Mouse (Mus musculus) CD8-positive naive resting alpha-beta T cell, adult 2 months (primary cell): Measurements from ENCODE around the gene Eefsec.

ENCODE experiments used
- DNase-seq, 2 experiments: peaks; one replicate each; pipeline ENCODE4 v3.0.0; 2022; ENCODE audit warnings: low read depth in 2 of 2, low spot score in 2 of 2

Eefsec gene

GRCm38 (mm10) chr6:88267068-88267467 lies 179.3 kb downstream of the Eefsec start:
- DNase-seq: no peak

- no peak for DNase-seq
Observed at GRCm38 (mm10) chr6:88266055-88266454, 180.3 kb downstream of the Eefsec start.

GRCm38 (mm10) chr6:88265355-88265754 lies 181.0 kb downstream of the Eefsec start:
- no peak for DNase-seq

- no peak for DNase-seq
Observed at GRCm38 (mm10) chr6:88262160-88262559, 184.2 kb downstream of the Eefsec start.

- no peak for DNase-seq
Observed at GRCm38 (mm10) chr6:88260645-88261044, 185.7 kb downstream of the Eefsec start.

- no peak for DNase-seq
Observed at GRCm38 (mm10) chr6:88259621-88260020, 186.7 kb downstream of the Eefsec start.

- no peak for DNase-seq
Observed at GRCm38 (mm10) chr6:88255435-88255834, 190.9 kb downstream of the Eefsec start.

GRCm38 (mm10) chr6:88254082-88254481 lies 192.3 kb downstream of the Eefsec start:
- DNase-seq: no peak

GRCm38 (mm10) chr6:88251798-88252478 lies 194.4 kb downstream of the Eefsec start:
- DNase-seq: no peak

GRCm38 (mm10) chr6:88251396-88251795 lies 194.9 kb downstream of the Eefsec start:
- DNase-seq: no peak

GRCm38 (mm10) chr6:88249231-88249630 lies 197.1 kb downstream of the Eefsec start:
- DNase-seq: no peak

GRCm38 (mm10) chr6:88242604-88243003 lies 203.7 kb downstream of the Eefsec start:
- no peak for DNase-seq

- no peak for DNase-seq
Observed at GRCm38 (mm10) chr6:88236513-88236912, 209.8 kb downstream of the Eefsec start.

- no peak for DNase-seq
Observed at GRCm38 (mm10) chr6:88235983-88236382, 210.4 kb downstream of the Eefsec start.

GRCm38 (mm10) chr6:88235461-88235860 lies 210.9 kb downstream of the Eefsec start:
- no peak for DNase-seq

- no peak for DNase-seq
Observed at GRCm38 (mm10) chr6:88233996-88234395, 212.3 kb downstream of the Eefsec start.

GRCm38 (mm10) chr6:88232221-88232620 lies 214.1 kb downstream of the Eefsec start:
- DNase-seq: no peak

GRCm38 (mm10) chr6:88231821-88232220 lies 214.5 kb downstream of the Eefsec start:
- DNase-seq: no peak

GRCm38 (mm10) chr6:88229221-88229620 lies 217.1 kb downstream of the Eefsec start:
- DNase-seq: no peak

GRCm38 (mm10) chr6:88227537-88227936 lies 218.8 kb downstream of the Eefsec start:
- DNase-seq: no peak

GRCm38 (mm10) chr6:88226570-88226994 lies 219.8 kb downstream of the Eefsec start:
- no peak for DNase-seq

- no peak for DNase-seq
Observed at GRCm38 (mm10) chr6:88221968-88222367, 224.4 kb downstream of the Eefsec start, which contains the start of gene Dnajb8. Dnajb8 (plus strand) TSS chr6:88222268.

GRCm38 (mm10) chr6:88219094-88219493 lies 227.2 kb downstream of the Eefsec start:
- DNase-seq: no peak
